Mouse (Mus musculus) cortical plate, adult 2 months (tissue): ENCODE data around the gene Malsu1. TPM values are rescaled to one million over a fixed set of nuclear protein-coding genes. Genes with fewer than 3 reads are reported as not detected.

ENCODE experiments used
- H3K27ac ChIP-seq: fragments of 200-500 bp; 2 replicates; pipeline ENCODE4 v1.5.1; 2012; ENCODE audit warnings: low read length, control low read depth, inconsistent platforms; ENCODE audit not compliant: insufficient read depth
- H3K4me1 ChIP-seq: fragments of 200-500 bp; 2 replicates; pipeline ENCODE4 v1.6.1; 2011; ENCODE audit warnings: low read length; ENCODE audit not compliant: control insufficient read depth, insufficient read depth
- H3K4me3 ChIP-seq: fragments of 200-500 bp; 2 replicates; pipeline ENCODE4 v1.5.1; 2011; ENCODE audit warnings: mild to moderate bottlenecking, low read length, control low read depth; ENCODE audit not compliant: insufficient read depth
- CTCF ChIP-seq: fragments of 200-500 bp; IDR thresholded peaks from 2 replicates; pipeline ENCODE4 v1.5.1; 2011; ENCODE audit warnings: mild to moderate bottlenecking, control low read depth, low read length; ENCODE audit not compliant: insufficient read depth; ENCODE audit errors: extremely low read depth
- POLR2A ChIP-seq: fragments of 200-500 bp; IDR thresholded peaks from 2 replicates; pipeline ENCODE4 v1.6.1; 2011; ENCODE audit warnings: mild to moderate bottlenecking, low read length, control low read depth; ENCODE audit not compliant: insufficient read depth; ENCODE audit errors: extremely low read depth
- polyA plus RNA-seq: library from polyadenylated mRNA; depleted of rRNA; stranded (reverse); fragments of >200 nt; gene quantifications from 2 replicates; pipeline ENCODE4 v1.2.3, GENCODE M21; 2012

The Malsu1 gene
- polyA plus RNA-seq, 1 experiment = 18.9 TPM

GRCm38 (mm10) chr6:49057053-49058021 lies 16.3 kb upstream of the Malsu1 start:
- H3K4me1 ChIP-seq = peaks cover 2% of the 10 kb centered on the region
- TF ChIP-seq CTCF (peak; percentile 92), POLR2A (no peak)
- H3K27ac ChIP-seq = no peak overlapping the region
- H3K4me3 ChIP-seq = no peak overlapping the region

GRCm38 (mm10) chr6:49068361-49068760 lies 5.2 kb upstream of the Malsu1 start:
- no peak overlapping the region for H3K27ac ChIP-seq
- no peak for TF ChIP-seq CTCF
- no peak for TF ChIP-seq POLR2A

GRCm38 (mm10) chr6:49074117-49074490 lies 509 bp downstream of the Malsu1 start:
- TF ChIP-seq POLR2A (no peak), CTCF (no peak)
- peak overlapping the region; percentile 33 for H3K27ac ChIP-seq
- H3K4me1 ChIP-seq = peaks cover 4% of the 10 kb centered on the region; the same call in 1 of the 2 replicates
- peak overlapping the region; percentile 88 for H3K4me3 ChIP-seq

More at GRCm38 (mm10) chr6:49068361-49068760, 5.2 kb upstream of the Malsu1 start:
- H3K4me1 ChIP-seq = no peaks in the 10 kb centered on the region
- H3K4me3 ChIP-seq = no peak overlapping the region

GRCm38 (mm10) chr6:49077894-49078293 lies 4.3 kb downstream of the Malsu1 start:
- peaks cover 4% of the 10 kb centered on the region; the same call in 1 of the 2 replicates for H3K4me1 ChIP-seq
- H3K4me3 ChIP-seq = no peak overlapping the region
- no peak overlapping the region for H3K27ac ChIP-seq
- no peak for TF ChIP-seq CTCF
- TF ChIP-seq POLR2A = no peak

GRCm38 (mm10) chr6:49079313-49079712 lies 5.7 kb downstream of the Malsu1 start:
- Histone ChIP-seq H3K27ac (no peak overlapping the region), H3K4me1 (peaks cover 4% of the 10 kb centered on the region; the same call in 1 of the 2 replicates), H3K4me3 (no peak overlapping the region)
- TF ChIP-seq CTCF = no peak
- no peak for TF ChIP-seq POLR2A

GRCm38 (mm10) chr6:49083008-49083407 lies 9.4 kb downstream of the Malsu1 start:
- Histone ChIP-seq H3K27ac (no peak overlapping the region), H3K4me1 (no peaks in the 10 kb centered on the region), H3K4me3 (no peak overlapping the region)
- TF ChIP-seq POLR2A = no peak
- TF ChIP-seq CTCF = no peak

GRCm38 (mm10) chr6:49094968-49095367 lies 21.4 kb downstream of the Malsu1 start:
- Histone ChIP-seq H3K27ac (no peak overlapping the region), H3K4me1 (peaks cover 7% of the 10 kb centered on the region), H3K4me3 (no peak overlapping the region)
- TF ChIP-seq CTCF (no peak), POLR2A (no peak)

- TF ChIP-seq CTCF = no peak
- no peak for TF ChIP-seq POLR2A
- H3K27ac ChIP-seq = peak overlapping the region; percentile 48; the same call in 1 of the 2 replicates
- H3K4me1 ChIP-seq = peaks cover 7% of the 10 kb centered on the region
- no peak overlapping the region for H3K4me3 ChIP-seq
Observed at GRCm38 (mm10) chr6:49096421-49096820, 22.8 kb downstream of the Malsu1 start.

- TF ChIP-seq POLR2A (no peak), CTCF (no peak)
- Histone ChIP-seq H3K4me1 (peaks cover 7% of the 10 kb centered on the region), H3K27ac (peak overlapping the region; percentile 48; the same call in 1 of the 2 replicates), H3K4me3 (no peak overlapping the region)
Observed at GRCm38 (mm10) chr6:49096933-49097461, 23.4 kb downstream of the Malsu1 start.
